Mouse (Mus musculus): ENCODE data around the gene Runx1.

- no peak for TF ChIP-seq CTCF (IDR thresholded peaks at IDR 0.05; ENCODE audit: insufficient read depth, low read depth, low read length)
- TF ChIP-seq POLR2A (IDR thresholded peaks at IDR 0.05; ENCODE audit: insufficient read depth, low read depth, low read length): no peak
Observed at GRCm38 (mm10) chr16:92646153-92646552, 179.8 kb downstream of the Runx1 start.

All from olfactory bulb, adult 2 months (tissue).